Mouse (Mus musculus) kidney, adult 2 months (tissue): ENCODE measurements at regions not wholly inside any gene's neighbourhood (a gene's known extent, or its start where the extent isn't known, plus 50 kb on each side); places are given as distances from the start of the nearest gene placed in this dataset.

Experiments
- CTCF ChIP-seq: fragments of 200-500 bp; conservative IDR thresholded peaks from 2 replicates; pipeline ENCODE4 v1.5.1; 2011; ENCODE audit warnings: low read depth, mild to moderate bottlenecking, control low read depth, low read length, moderate library complexity, mixed read lengths; ENCODE audit not compliant: insufficient read depth, insufficient read length
- POLR2A ChIP-seq: fragments of 200-500 bp; IDR thresholded peaks from one replicate; pipeline ENCODE4 v1.6.1; 2011; ENCODE audit warnings: low read depth, low read length, control low read depth

GRCm38 (mm10) chr13:34469568-34469967, 124.6 kb upstream of the Slc22a23 start:
- TF ChIP-seq CTCF, result no peak
- TF ChIP-seq POLR2A, result no peak
